Mouse (Mus musculus) neural tube, embryonic 15.5 days (tissue): ENCODE data around the gene Upk3bl. TPM values are rescaled to one million over a fixed set of nuclear protein-coding genes. Genes with fewer than 3 reads are reported as not detected.

ENCODE experiments used
- ATAC-seq: fragments of 200-750 bp; cut with Nextera tagmentation; 2 replicates; pipeline ENCODE4 v1.8.0; 2017; ENCODE audit warnings: mild to moderate bottlenecking, moderate TSS enrichment, moderate library complexity; ENCODE audit not compliant: low FRiP score
- H3K27ac ChIP-seq: fragments of 300-500 bp; sonication (generic); replicated peaks from 2 replicates; pipeline ENCODE4 v1.5.1; 2015; ENCODE audit warnings: mild to moderate bottlenecking, inconsistent platforms
- H3K27me3 ChIP-seq: fragments of 300-500 bp; sonication (generic); replicated peaks from 2 replicates; pipeline ENCODE4 v1.6.1; 2015; ENCODE audit warnings: inconsistent platforms
- H3K36me3 ChIP-seq: fragments of 300-500 bp; sonication (generic); 2 replicates; pipeline ENCODE4 v1.6.1; 2015; ENCODE audit warnings: inconsistent platforms
- H3K4me1 ChIP-seq: fragments of 300-500 bp; sonication (generic); 2 replicates; pipeline ENCODE4 v1.6.1; 2015; ENCODE audit warnings: inconsistent platforms
- H3K4me2 ChIP-seq: fragments of 300-500 bp; sonication (generic); 2 replicates; pipeline ENCODE4 v1.6.1; 2015; ENCODE audit warnings: inconsistent platforms, mild to moderate bottlenecking, moderate library complexity
- H3K4me3 ChIP-seq: fragments of 300-500 bp; sonication (generic); replicated peaks from 2 replicates; pipeline ENCODE4 v1.5.1; 2015; ENCODE audit warnings: mild to moderate bottlenecking, inconsistent platforms
- H3K9ac ChIP-seq: fragments of 300-500 bp; sonication (generic); replicated peaks from 2 replicates; pipeline ENCODE4 v1.6.1; 2015; ENCODE audit warnings: mild to moderate bottlenecking, inconsistent platforms
- H3K9me3 ChIP-seq: fragments of 300-500 bp; sonication (generic); replicated peaks from 2 replicates; pipeline ENCODE4 v1.6.1; 2016; ENCODE audit warnings: inconsistent platforms
- WGBS: fragments of 180-500 bp; shearing (Covaris S2); methylation state at CpG from one replicate; pipeline ENCODE4 v1.1.7; 2015; ENCODE audit warnings: mixed read lengths; 5-methylcytosine and 5-hydroxymethylcytosine counted together
- polyA plus RNA-seq: library from polyadenylated mRNA; unstranded; fragments of >200 nt; fragmentation: Nextera tagmentation; extraction: Ambion mirVana; gene quantifications from 2 replicates; pipeline ENCODE4 v1.2.1, GENCODE M21; 2015

Upk3bl gene
- polyA plus RNA-seq, 1 experiment from 2014 or later, result not detected

- Histone ChIP-seq H3K36me3 (no peaks in the 10 kb centered on the region), H3K9ac (no peak overlapping the region), H3K4me1 (0 out of 2 replicates have a peak, but pooled peaks cover 6% of the 10 kb centered on the region), H3K27me3 (no peaks in the 10 kb centered on the region), H3K9me3 (no peaks in the 10 kb centered on the region), H3K4me2 (no peak overlapping the region), H3K4me3 (no peak overlapping the region), H3K27ac (no peak overlapping the region)
- ATAC-seq, result no peak
- 71% methylated on average over 11 of the region's 11 CpGs for WGBS
Measured at GRCm38 (mm10) chr5:136073526-136073925, 19.2 kb downstream of the Upk3bl start.

- Histone ChIP-seq H3K9ac (no peak overlapping the region), H3K27ac (no peak overlapping the region), H3K4me3 (no peak overlapping the region), H3K9me3 (no peaks in the 10 kb centered on the region), H3K4me2 (no peak overlapping the region), H3K4me1 (0 out of 2 replicates have a peak, but pooled peaks cover 6% of the 10 kb centered on the region), H3K36me3 (no peaks in the 10 kb centered on the region), H3K27me3 (no peaks in the 10 kb centered on the region)
- ATAC-seq, result no peak
- 95% methylated on average over 5 of the region's 5 CpGs for WGBS
Measured at GRCm38 (mm10) chr5:136075076-136075475, 20.8 kb downstream of the Upk3bl start.

- Histone ChIP-seq H3K27me3 (no peaks in the 10 kb centered on the region), H3K4me2 (no peak overlapping the region), H3K27ac (no peak overlapping the region), H3K9ac (no peak overlapping the region), H3K4me1 (0 out of 2 replicates have a peak, but pooled peaks cover 6% of the 10 kb centered on the region), H3K4me3 (no peak overlapping the region), H3K36me3 (no peaks in the 10 kb centered on the region), H3K9me3 (no peaks in the 10 kb centered on the region)
- 46% methylated on average over 7 of the region's 7 CpGs for WGBS
- ATAC-seq, result no peak
Measured at GRCm38 (mm10) chr5:136076284-136076683, 22.0 kb downstream of the Upk3bl start.

- WGBS, result 83% methylated on average over 9 of the region's 9 CpGs
- Histone ChIP-seq H3K9me3 (no peaks in the 10 kb centered on the region), H3K36me3 (no peaks in the 10 kb centered on the region), H3K4me1 (0 out of 2 replicates have a peak, but pooled peaks cover 6% of the 10 kb centered on the region), H3K27ac (no peak overlapping the region), H3K4me2 (no peak overlapping the region), H3K27me3 (no peaks in the 10 kb centered on the region), H3K9ac (no peak overlapping the region), H3K4me3 (no peak overlapping the region)
- ATAC-seq, result no peak
Measured at GRCm38 (mm10) chr5:136077001-136077550, 22.8 kb downstream of the Upk3bl start.

GRCm38 (mm10) chr5:136078136-136078535, 23.8 kb downstream of the Upk3bl start:
- 95% methylated on average over 5 of the region's 5 CpGs for WGBS

GRCm38 (mm10) chr5:136082345-136082744, 28.1 kb downstream of the Upk3bl start:
- Histone ChIP-seq H3K36me3 (no peaks in the 10 kb centered on the region), H3K4me2 (no peak overlapping the region), H3K27me3 (0 out of 2 replicates have a peak, but pooled peaks cover 3% of the 10 kb centered on the region), H3K9me3 (no peaks in the 10 kb centered on the region), H3K9ac (no peak overlapping the region), H3K27ac (no peak overlapping the region), H3K4me1 (peaks cover 27% of the 10 kb centered on the region), H3K4me3 (no peak overlapping the region)
- 78% methylated on average over 4 of the region's 4 CpGs for WGBS
- no peak for ATAC-seq

More at GRCm38 (mm10) chr5:136078136-136078535, 23.8 kb downstream of the Upk3bl start:
- peaks cover 8% of the 10 kb centered on the region; the same call in 1 of the 2 replicates for H3K4me1 ChIP-seq
- no peak overlapping the region for H3K4me3 ChIP-seq
- H3K36me3 ChIP-seq, result no peaks in the 10 kb centered on the region
- H3K27ac ChIP-seq, result no peak overlapping the region
- H3K9me3 ChIP-seq, result no peaks in the 10 kb centered on the region
- H3K9ac ChIP-seq, result no peak overlapping the region
- no peak for ATAC-seq
- no peak overlapping the region for H3K4me2 ChIP-seq
- no peaks in the 10 kb centered on the region for H3K27me3 ChIP-seq

GRCm38 (mm10) chr5:136083669-136084107, 29.4 kb downstream of the Upk3bl start, which contains the start of gene Rasa4:
Rasa4 (plus strand) TSS chr5:136083916.
- Histone ChIP-seq H3K36me3 (no peaks in the 10 kb centered on the region), H3K27me3 (0 out of 2 replicates have a peak, but pooled peaks cover 3% of the 10 kb centered on the region), H3K4me2 (peak within 1 kb of the TSS; percentile 93), H3K4me3 (peak within 1 kb of the TSS; percentile 70), H3K4me1 (peaks cover 27% of the 10 kb centered on the region), H3K9ac (peak within 1 kb of the TSS; percentile 74), H3K9me3 (no peaks in the 10 kb centered on the region), H3K27ac (peak within 1 kb of the TSS; percentile 61; the same call in 1 of the 2 replicates)
- whole genome bisulfite sequencing, result under 1% methylated on average over 28 of the region's 28 CpGs
- peak; percentile 97 for ATAC-seq

- whole genome bisulfite sequencing, result 2% methylated on average over 23 of the region's 23 CpGs
- peak overlapping the region; percentile 61; the same call in 1 of the 2 replicates for H3K27ac ChIP-seq
- H3K36me3 ChIP-seq, result no peaks in the 10 kb centered on the region
- ATAC-seq, result peak; percentile 74
- H3K4me3 ChIP-seq, result peak overlapping the region; percentile 70
- peaks cover 27% of the 10 kb centered on the region for H3K4me1 ChIP-seq
- H3K27me3 ChIP-seq, result 0 out of 2 replicates have a peak, but pooled peaks cover 6% of the 10 kb centered on the region
- peak overlapping the region; percentile 93 for H3K4me2 ChIP-seq
- H3K9ac ChIP-seq, result peak overlapping the region; percentile 74
- H3K9me3 ChIP-seq, result no peaks in the 10 kb centered on the region
Measured at GRCm38 (mm10) chr5:136084144-136084881, 30.0 kb downstream of the Upk3bl start.

- peaks cover 27% of the 10 kb centered on the region for H3K4me1 ChIP-seq
- 0 out of 2 replicates have a peak, but pooled peaks cover 7% of the 10 kb centered on the region for H3K27me3 ChIP-seq
- H3K36me3 ChIP-seq, result no peaks in the 10 kb centered on the region
- H3K9ac ChIP-seq, result peak overlapping the region; percentile 14
- WGBS, result 7% methylated on average over 18 of the region's 21 CpGs
- H3K9me3 ChIP-seq, result no peaks in the 10 kb centered on the region
- peak overlapping the region; percentile 93 for H3K4me2 ChIP-seq
- ATAC-seq, result peak; percentile 36; the same call in 1 of the 2 replicates
- H3K27ac ChIP-seq, result peak overlapping the region; percentile 56; the same call in 1 of the 2 replicates
- H3K4me3 ChIP-seq, result peak overlapping the region; percentile 70
Measured at GRCm38 (mm10) chr5:136084891-136085651, 30.8 kb downstream of the Upk3bl start.

- H3K9me3 ChIP-seq, result no peaks in the 10 kb centered on the region
- no peak overlapping the region for H3K27ac ChIP-seq
- 0 out of 2 replicates have a peak overlapping the region, but pooled peaks have one; percentile 2 for H3K4me2 ChIP-seq
- 0 out of 2 replicates have a peak, but pooled peaks cover 7% of the 10 kb centered on the region for H3K27me3 ChIP-seq
- WGBS, result 94% methylated on average over 8 of the region's 8 CpGs
- H3K4me3 ChIP-seq, result no peak overlapping the region
- no peak for ATAC-seq
- H3K36me3 ChIP-seq, result no peaks in the 10 kb centered on the region
- peaks cover 27% of the 10 kb centered on the region for H3K4me1 ChIP-seq
- no peak overlapping the region for H3K9ac ChIP-seq
Measured at GRCm38 (mm10) chr5:136086290-136086689, 32.0 kb downstream of the Upk3bl start.
